Mouse (Mus musculus): Measurements from ENCODE around the gene Acpp. TPM values are rescaled to one million over a fixed set of nuclear protein-coding genes. Genes with fewer than 3 reads are reported as not detected.

Acpp gene
- polyA plus RNA-seq, 1 experiment from 2014 or later, result 0.06 TPM

DNA sequence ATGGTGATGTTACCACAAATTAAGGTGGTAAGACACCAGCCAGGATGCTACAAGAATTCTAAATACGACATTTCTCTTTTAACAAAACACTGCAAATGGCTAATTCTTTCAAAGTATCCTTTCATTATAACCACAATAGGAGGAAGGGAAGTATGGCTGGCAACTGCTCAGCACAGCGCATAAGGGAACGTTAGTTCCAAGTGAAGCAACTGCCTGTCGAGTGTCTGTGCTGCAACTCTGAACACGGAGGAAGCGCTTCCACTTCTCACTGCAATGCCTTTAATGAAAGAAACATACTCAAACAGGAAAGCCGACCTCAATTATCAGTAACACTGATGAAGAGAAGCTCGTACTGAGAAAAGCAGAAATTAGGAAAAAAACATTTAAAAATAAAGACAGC lies 98.5 kb downstream of the Acpp start:
- no peak overlapping the region for H3K27ac ChIP-seq (replicated peaks)
- H3K27me3 ChIP-seq, result no peaks in the 10 kb centered on the region
- H3K4me1 ChIP-seq, result peaks cover 17% of the 10 kb centered on the region
- H3K9me3 ChIP-seq, result no peaks in the 10 kb centered on the region
- H3K9ac ChIP-seq (replicated peaks), result no peak overlapping the region
- no peak for ATAC-seq (replicated peaks)
- 86% methylated on average over 8 of the region's 8 CpGs for WGBS
- no peak overlapping the region for H3K4me3 ChIP-seq
- no peak overlapping the region for H3K4me2 ChIP-seq (replicated peaks)
- H3K36me3 ChIP-seq, result peaks cover 15% of the 10 kb centered on the region; the same call in 1 of the 2 replicates

Other genes starting within 250 kb of the Acpp start
- gene Ackr4, start 210.8 kb downstream of the Acpp start, polyA plus RNA-seq (2015; fragmentation: Nextera tagmentation; extraction: Ambion mirVana), result 0.50 and 0.70 TPM in 2 replicates
- 16.7 and 22.7 TPM in 2 replicates for gene Dnajc13, start 74.8 kb downstream of the Acpp start, polyA plus RNA-seq (2015; fragmentation: Nextera tagmentation; extraction: Ambion mirVana)
- 17.2 and 17.7 TPM in 2 replicates for gene Cpne4, start 209.5 kb upstream of the Acpp start, polyA plus RNA-seq (2015; fragmentation: Nextera tagmentation; extraction: Ambion mirVana)

Data from forebrain, embryonic 15.5 days (tissue).